8 mouse cellular contexts compared by ENCODE assay signal in the genomic region with DNA sequence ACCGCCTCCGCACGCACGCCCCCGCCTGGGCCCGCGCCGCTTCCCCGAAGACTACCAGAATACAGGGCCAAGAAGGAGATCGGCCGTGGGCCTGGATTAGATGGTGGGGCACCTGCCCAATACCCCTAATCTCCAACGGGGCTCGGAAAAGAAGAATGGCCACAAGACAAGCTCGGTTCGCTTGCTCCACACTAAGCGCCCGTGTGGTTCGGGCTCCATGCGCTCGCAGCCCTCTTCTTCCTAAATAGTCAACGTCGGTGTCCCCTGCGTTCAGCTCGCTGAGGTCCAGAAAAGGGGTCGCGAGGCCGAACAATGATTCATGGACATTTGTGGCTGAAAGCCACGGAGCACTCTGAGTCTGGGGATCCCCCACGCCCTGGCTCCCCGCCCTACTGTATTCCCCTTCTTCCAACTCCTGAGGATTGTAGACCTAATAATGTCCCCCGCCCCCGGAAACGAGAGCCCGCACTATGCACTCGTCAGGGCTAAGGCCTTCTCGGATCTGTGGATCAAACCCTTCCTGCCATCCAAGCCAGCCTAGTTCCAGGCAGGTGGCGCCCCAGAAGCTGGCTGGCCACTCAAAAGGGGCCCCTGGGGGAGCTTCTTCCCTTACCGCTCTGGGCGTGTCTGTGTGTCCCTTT. TPM values are rescaled to one million over a fixed set of nuclear protein-coding genes. Genes with fewer than 3 reads are reported as not detected.
DNase-seq lines count a peak whose midpoint lies in the region; ATAC-seq and TF ChIP-seq lines count a peak whose summit lies in the region.

No protein-coding gene starts in this region.

- H3K27ac ChIP-seq in heart, adult 2 months: no peak overlapping the region
- peak overlapping the region; percentile 70 for H3K27ac ChIP-seq in hindbrain, embryonic 16.5 days (ENCODE audit: low read depth, low read length)

- H3K27me3 ChIP-seq in heart, adult 2 months (ENCODE audit: control insufficient read depth, insufficient read depth, low read length): peaks cover 31% of the 10 kb centered on the region
- H3K27me3 ChIP-seq in hindbrain, embryonic 16.5 days (replicated peaks; ENCODE audit: control insufficient read depth, insufficient read depth, low read length): 0 out of 2 replicates have a peak, but pooled peaks cover 4% of the 10 kb centered on the region

- intact Hi-C loops in heart, adult 2 months (cut with DNase I): no loop called here

- no peaks in the 10 kb centered on the region for H3K9me3 ChIP-seq in hindbrain, embryonic 16.5 days (ENCODE audit: control insufficient read depth, low read length)

- no peak for TF ChIP-seq POLR2A in heart, adult 2 months (IDR thresholded peaks at IDR 0.05; ENCODE audit: insufficient read depth, low read depth, low read length)

- H3K4me1 ChIP-seq in heart, adult 2 months (ENCODE audit: control insufficient read depth, insufficient read depth, low read length): peaks cover 4% of the 10 kb centered on the region
- peaks cover 56% of the 10 kb centered on the region for H3K4me1 ChIP-seq in hindbrain, embryonic 16.5 days (ENCODE audit: control insufficient read depth, insufficient read depth, low read depth, low read length)

- no peak for DNase-seq in heart, adult 2 months
- no peak for DNase-seq in heart, adult 11 months
- DNase-seq in thymus, postnatal 14 days: peak; percentile 16
- DNase-seq in thymus, postnatal 10 days (ENCODE audit: low spot score in 2 of 2): no peak
- DNase-seq in naive thymus-derived CD4-positive, alpha-beta T cell, adult 2 months (ENCODE audit: low read depth): peak; percentile 11
- DNase-seq in right cerebral cortex, postnatal 14 days: no peak
- no peak for DNase-seq in frontal cortex, adult 2 months (ENCODE audit: extremely low spot score in 1 of 2, low spot score in 1 of 2)

- H3K36me3 ChIP-seq in heart, adult 2 months (ENCODE audit: control insufficient read depth, insufficient read depth, low read length): no peaks in the 10 kb centered on the region
- no peaks in the 10 kb centered on the region for H3K36me3 ChIP-seq in hindbrain, embryonic 16.5 days (ENCODE audit: control insufficient read depth, insufficient read depth, low read length)

- no peaks in the 10 kb centered on the region for H3K79me2 ChIP-seq in heart, adult 2 months (replicated peaks; ENCODE audit: control insufficient read depth, insufficient read depth, low read length)

- ATAC-seq in hindbrain, embryonic 16.5 days: no peak

- WGBS in heart, adult 2 months: 1% methylated on average over 39 of the region's 39 CpGs
- under 1% methylated on average over 37 of the region's 39 CpGs for WGBS in hindbrain, embryonic 16.5 days

- H3K4me2 ChIP-seq in hindbrain, embryonic 16.5 days (ENCODE audit: low read length): peak overlapping the region; percentile 96

- H3K9ac ChIP-seq in heart, adult 2 months (ENCODE audit: low read depth, low read length): peak overlapping the region; percentile 62; the same call in 1 of the 2 replicates
- peak overlapping the region; percentile 86 for H3K9ac ChIP-seq in hindbrain, embryonic 16.5 days (ENCODE audit: low read depth, low read length)

- TF ChIP-seq CTCF in heart, adult 2 months (IDR thresholded peaks at IDR 0.05): no peak

- TF ChIP-seq EP300 in heart, adult 2 months (IDR thresholded peaks at IDR 0.05; ENCODE audit: insufficient read depth, low read depth, low read length): no peak

- H3K4me3 ChIP-seq in heart, adult 2 months: peak overlapping the region; percentile 69
- peak overlapping the region; percentile 68 for H3K4me3 ChIP-seq in hindbrain, embryonic 16.5 days (ENCODE audit: low read length)

RNA-seq across cellular contexts. Expression of gene Nptx1, which starts 0.5 kb away (rescaled TPM):
- under 1 TPM; 0.09 to 0.23 TPM for total RNA-seq in heart, adult 2 months (2021)
- 0.12 and 0.16 TPM in 2 replicates for polyA plus RNA-seq in heart, adult 2 months (2012; rRNA removed)
- 15.6 and 22.4 TPM in 2 replicates for polyA plus RNA-seq in hindbrain, embryonic 16.5 days (2015; fragmentation: Nextera tagmentation; extraction: Ambion mirVana)
- polyA plus RNA-seq in frontal cortex, adult 2 months (2012; rRNA removed): 84.6 and 86.3 TPM in 2 replicates

RNA-seq across cellular contexts. Expression of gene Rptor, which starts 54.6 kb away (rescaled TPM):
- total RNA-seq in heart, adult 2 months (2021): 10 to 100 TPM; 32.1 to 32.4 TPM
- polyA plus RNA-seq in heart, adult 2 months (2012; rRNA removed): 19.7 and 20.6 TPM in 2 replicates
- 8.5 and 10.1 TPM in 2 replicates for polyA plus RNA-seq in hindbrain, embryonic 16.5 days (2015; fragmentation: Nextera tagmentation; extraction: Ambion mirVana)
- 36.0 and 38.6 TPM in 2 replicates for polyA plus RNA-seq in frontal cortex, adult 2 months (2012; rRNA removed)

RNA-seq across cellular contexts. Expression of gene Endov, which starts 56.9 kb away (rescaled TPM):
- total RNA-seq in heart, adult 2 months (2021): 1 to 10 TPM; 6.9 to 7.3 TPM
- polyA plus RNA-seq in heart, adult 2 months (2012; rRNA removed): 6.9 and 8.3 TPM in 2 replicates
- 15.1 and 17.1 TPM in 2 replicates for polyA plus RNA-seq in hindbrain, embryonic 16.5 days (2015; fragmentation: Nextera tagmentation; extraction: Ambion mirVana)
- polyA plus RNA-seq in frontal cortex, adult 2 months (2012; rRNA removed): 21.3 and 21.9 TPM in 2 replicates

Comparison
In these comparisons a context has a peak if more than half of its experiments do, and no peak if none do; other contexts are left out.
1. DNase-seq: peak in thymus, postnatal 14 days (single experiment) and naive thymus-derived CD4-positive, alpha-beta T cell, adult 2 months (single experiment); none in heart, adult 2 months (0 of 2), heart, adult 11 months (single experiment), thymus, postnatal 10 days (0 of 2), right cerebral cortex, postnatal 14 days (single experiment) and frontal cortex, adult 2 months (0 of 2).
2. RNA of gene Nptx1, which starts 0.5 kb away (polyA plus RNA-seq): 84.6 to 86.3 TPM in frontal cortex, adult 2 months and 15.6 to 22.4 TPM in hindbrain, embryonic 16.5 days; 0.12 to 0.16 TPM in heart, adult 2 months; every median in the first group is over 10 times any median in the second.